Mouse (Mus musculus) retina, embryonic 14.5 days (tissue): ENCODE measurements at regions not wholly inside any gene's neighbourhood (a gene's known extent, or its start where the extent isn't known, plus 50 kb on each side); places are given as distances from the start of the nearest gene placed in this dataset.

Experiments used
- DNase-seq: peaks from one replicate; pipeline ENCODE4 v3.0.0-alpha.2; 2015; ENCODE audit warnings: low spot score

DNA sequence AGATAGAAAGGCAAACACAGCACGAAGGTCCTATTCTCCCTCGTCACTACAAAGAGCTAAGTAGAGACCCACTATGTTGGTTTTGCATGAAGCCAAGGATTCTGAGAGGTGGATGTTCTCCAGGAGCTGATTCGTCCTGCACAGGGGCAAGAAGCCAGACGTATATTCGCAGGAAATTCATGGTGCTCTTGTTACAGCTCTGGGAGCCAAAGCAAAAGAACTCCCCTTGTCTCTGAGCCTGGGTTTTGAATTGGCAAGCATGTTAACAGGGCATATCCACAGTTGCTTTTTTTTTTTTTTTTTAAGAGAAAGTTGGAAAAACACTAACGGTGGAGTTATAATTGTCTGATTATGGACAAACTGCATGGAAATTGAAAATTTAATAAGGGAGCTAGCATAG lies 191.7 kb upstream of the Prickle1 start:
- DNase-seq: no peak

DNA sequence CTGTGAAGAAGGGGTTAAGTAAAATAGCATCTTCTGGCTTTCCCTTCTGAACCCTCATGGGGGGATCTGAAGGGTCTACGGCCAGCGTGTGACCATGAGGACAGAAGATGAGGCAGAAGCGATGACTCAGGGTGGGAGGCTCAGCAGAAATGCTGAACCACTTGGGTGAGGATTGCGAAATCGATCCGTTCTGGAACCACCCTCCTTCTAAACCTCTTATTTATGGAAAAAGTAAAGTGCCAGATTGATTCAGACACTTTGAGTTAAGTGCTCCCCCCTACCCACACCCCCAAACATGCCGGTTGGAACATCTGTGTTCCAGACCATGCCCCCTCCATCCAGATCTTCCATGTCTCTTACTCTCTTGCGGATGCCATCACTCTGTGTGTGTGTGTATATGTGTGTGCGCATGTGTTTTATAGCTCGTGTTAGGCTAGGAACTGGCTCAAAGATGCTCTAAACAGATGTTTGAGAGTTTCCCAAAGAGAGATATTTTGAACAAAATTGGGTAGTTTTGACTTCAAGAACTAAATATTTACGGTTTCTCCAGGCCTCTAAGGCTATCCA lies 190.2 kb upstream of the Prickle1 start:
- no peak for DNase-seq

DNA sequence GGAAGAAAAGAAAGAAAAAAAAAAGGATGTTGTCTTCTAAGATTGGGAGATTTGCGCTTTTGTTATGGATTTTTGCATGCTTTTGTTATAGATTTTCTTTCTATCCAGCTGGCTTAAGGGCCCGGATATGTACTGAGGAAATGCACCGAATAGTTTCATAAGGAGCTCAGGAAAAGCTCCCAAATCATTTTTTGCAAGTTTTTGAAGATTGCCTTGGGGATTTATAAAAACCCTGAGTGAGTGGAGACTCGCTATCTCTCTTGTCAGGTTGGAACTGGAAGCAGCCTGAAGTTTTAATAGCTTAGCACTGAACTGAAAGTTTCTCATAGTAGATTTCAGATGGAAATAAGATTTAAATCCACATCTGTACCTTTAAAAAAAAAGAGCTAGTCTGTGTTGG lies 188.0 kb upstream of the Prickle1 start:
- DNase-seq: no peak

DNA sequence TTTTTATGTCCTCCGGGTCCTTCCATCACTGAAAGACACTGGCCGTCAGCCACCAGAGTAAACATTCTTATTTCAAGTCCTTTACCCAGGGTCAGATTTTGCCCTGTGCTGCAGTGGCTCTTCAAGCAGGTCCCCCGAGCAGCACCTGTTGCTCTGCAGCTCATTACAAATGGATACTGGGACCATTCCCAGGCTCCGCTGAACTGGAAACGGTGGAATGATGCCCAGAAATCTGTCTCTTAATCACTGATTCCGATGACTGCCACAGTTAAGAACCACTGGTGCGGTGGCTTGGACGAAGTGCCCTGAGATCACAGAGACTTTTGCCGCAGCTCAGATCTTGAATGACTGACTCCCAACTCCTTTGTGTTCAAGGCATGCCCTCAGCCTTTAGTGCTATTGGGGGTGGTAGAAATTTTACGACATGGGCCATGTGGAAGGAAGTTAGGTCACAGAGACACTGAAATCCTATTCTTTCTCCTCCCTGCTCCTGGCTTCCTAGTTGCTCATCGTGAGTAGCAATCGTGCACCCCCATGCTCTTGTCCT lies 179.6 kb upstream of the Prickle1 start:
- DNase-seq: peak; percentile 7

DNA sequence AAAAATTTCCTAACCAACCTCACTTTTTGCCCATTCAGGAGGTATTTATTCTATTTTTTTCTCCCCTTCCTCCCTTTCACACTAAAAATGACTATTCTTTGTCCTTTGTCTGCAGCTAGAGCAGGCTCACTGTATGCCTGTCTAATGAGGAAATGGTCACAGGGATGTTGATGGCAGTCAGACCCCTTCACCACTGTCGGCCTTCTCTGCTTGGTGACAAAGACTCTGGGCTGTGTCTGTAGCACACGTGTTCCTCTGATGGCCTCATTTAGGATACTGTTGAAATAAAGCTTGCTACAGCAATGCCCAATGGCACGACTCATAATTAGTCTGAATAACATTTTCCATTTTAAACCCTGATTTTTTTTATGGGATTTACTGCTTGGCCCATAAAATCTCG lies 178.6 kb upstream of the Prickle1 start:
- no peak for DNase-seq

DNA sequence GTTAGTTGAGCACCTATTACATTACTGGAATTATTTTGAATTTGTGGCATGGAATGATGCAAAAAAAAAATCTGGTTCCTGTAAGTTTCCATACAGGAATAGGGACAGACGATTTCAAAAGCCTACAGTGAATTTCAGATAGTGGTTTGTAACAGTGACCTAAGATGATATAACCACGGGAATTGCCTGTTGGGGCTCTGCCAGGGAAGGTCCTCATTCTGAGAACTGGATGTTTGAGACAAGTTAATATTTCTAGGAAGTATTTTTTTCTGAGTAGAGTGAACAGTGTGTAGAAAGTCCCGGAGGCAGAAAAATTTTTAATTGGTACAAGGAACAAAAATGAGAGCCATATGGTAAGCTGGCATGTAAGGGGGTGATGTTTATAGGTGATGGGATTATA lies 171.3 kb upstream of the Prickle1 start:
- DNase-seq: no peak

DNA sequence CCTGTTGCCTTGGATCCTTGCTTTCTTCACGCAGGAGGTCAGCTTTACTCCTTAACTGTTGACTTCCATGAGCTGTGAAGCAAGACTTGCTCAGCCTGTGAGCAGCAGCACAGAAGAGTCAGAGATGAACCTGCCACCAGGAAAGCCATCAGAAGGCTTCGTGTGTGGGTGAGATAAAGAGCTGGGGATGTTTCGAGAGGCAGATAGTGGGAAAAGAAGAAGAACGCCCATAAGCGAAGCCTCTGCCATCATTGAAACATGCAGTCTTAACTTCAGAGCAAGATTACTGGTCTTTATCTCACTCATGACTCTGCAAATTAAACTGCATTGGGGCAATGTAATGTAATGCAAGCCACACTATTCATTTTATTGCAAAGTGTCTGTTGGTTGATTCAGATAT lies 167.4 kb upstream of the Prickle1 start:
- no peak for DNase-seq

DNA sequence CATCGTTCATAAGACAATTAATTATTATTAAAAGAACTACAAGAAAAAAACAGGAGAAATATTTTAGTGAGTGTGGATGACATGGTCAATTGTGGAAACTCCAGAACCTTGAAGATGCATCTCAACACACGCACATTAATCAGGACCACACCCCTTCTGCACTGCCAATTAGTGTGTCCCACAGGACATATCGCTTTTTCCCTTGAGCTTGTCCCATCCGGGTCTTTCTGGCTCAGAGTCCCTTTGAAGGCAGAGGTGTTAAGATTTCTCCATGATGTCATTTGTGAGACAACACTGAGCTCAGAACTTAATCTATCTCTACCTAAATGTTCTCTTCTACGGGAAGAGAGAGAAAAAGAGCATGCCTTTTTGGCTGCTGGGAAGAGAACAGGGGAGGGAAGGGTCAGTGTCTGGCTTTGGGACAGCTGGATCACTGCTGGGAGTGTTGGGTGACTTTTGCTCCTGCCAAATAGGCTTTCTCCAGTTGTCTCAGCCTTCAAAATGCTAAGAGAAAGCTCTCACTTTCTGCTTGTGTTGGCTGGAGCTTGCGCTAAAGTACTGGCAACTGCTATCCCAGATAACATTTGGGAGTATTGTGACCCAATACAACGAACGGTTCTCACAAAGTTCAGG lies 162.6 kb upstream of the Prickle1 start:
- DNase-seq: no peak

DNA sequence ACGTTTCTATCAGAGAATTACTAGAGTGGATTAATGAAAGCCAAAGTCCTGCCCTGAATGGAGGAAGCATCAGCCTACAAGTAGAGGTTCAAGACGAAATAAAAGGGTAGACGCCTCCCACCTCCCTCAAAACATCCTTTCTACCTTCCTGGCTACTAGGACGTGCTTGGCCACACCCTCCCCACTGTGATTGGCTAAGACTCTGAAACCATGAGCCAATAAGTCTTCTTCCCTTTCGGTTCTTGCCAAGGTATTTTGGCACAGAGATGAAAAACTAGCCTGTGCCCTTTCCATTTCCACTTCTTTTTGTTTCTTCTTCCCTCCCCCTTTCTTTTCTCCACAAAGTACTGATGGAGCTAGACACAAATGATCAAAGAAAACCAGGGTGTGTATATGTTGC lies 160.3 kb upstream of the Prickle1 start:
- DNase-seq: no peak

DNA sequence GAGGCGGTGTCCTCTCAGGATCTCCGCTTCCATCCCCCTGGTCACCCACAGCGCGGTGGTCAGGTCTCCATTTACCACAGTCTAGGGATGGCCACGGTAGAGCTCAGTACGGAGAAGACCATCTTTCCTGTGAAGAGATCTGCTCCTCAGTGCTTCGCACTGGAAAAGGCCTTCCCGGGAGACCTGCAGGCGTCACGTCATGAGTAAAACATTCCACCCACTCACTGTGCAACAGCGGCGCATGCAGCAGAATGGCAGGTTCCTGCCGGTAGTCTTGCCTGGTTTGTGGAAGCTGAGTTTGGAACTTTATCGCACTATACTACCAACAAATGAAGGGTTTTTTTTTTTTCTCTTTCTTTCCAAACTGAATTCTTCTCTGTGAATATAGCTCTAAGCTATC lies 156.1 kb upstream of the Prickle1 start:
- DNase-seq: no peak

DNA sequence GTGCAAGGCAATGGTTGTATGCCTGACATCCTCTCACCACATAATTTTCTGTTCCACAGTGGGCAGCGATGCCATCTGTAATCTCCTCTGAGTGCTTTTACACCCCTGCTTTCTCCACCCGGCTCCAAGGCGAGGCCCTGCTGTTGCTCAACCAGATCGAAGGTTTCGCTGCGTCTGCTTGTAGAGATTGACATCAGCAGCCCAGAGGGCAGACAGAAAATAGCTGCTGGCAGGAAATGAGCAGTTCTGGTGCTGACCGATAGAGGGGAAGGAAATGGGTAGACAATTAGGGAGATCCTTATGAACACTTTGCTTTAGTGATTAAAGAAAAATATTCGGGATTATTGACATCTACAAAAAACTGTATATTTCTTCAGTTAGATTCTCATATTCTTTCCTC lies 155.3 kb upstream of the Prickle1 start:
- DNase-seq: peak; percentile 57

DNA sequence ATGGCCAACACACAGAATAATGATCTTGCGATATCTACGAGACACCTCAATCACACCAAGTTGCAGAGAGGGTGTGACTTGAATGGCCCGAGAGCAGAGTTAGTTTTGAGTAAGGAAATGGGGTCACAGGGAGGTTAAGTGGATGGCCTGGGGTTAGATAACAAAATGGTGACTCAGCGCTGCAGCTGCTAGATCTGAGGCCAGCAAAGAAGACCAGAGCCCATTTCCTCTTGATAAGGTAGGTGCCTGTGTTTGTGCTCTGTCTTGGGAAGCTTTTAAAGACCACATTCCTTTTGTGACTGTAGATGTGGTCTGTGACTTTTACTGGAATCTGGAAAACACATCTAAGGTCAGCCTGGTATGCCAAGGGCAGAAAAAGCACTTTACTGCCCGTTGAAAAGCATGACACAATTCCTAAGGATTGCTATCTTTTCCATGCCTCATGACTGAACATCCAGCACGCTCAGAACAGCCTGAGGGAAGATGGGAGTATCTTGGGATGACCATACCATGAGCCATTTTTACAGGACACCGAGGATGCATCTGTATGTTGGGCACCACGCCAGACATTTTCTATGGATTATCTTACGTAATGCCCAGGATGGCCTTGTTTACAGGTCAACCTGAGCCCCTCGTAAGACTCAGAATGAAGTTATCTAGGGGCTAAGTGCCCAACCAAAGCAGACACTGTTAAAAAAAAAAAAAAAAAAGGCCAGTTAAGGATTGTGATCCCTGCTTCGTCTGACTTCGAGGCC lies 148.7 kb upstream of the Prickle1 start:
- DNase-seq: no peak

DNA sequence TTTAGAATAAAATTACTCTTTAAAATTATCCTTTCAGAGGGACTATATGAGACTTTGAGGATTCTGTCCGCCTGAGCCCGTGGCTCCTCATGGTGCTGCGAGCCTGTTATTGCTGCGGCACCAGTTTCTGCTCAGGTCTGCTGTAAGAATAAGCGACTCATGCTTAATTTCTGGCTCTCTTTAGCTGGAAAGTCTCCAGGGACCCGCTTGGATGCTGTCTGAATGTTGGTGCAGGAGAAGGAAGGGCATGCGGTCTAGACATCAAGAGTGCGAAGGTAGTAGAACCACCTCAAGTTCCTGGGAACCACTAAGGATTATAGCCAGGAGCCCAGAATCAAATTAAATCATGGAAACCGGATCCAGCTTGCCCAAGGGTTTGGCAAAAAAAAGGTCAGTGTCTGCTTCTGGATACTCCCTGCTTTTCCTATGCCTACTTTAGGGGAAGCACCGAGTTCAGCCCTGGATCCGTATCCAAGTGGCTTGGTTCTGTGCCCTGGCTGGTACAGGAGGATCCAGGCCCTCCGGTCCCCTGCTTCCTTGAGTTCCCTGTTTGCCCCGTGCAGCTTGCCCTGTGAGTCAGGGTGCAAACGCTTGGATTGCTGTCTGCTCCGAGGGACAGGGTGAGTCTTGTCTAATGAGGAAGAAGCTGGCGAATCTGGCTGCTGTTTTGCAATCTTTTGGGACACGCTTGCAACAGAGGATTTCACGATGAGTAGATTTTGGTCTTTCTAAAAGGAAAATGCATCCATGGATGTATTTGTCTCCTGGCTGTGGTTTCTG lies 138.2 kb upstream of the Prickle1 start:
- no peak for DNase-seq

DNA sequence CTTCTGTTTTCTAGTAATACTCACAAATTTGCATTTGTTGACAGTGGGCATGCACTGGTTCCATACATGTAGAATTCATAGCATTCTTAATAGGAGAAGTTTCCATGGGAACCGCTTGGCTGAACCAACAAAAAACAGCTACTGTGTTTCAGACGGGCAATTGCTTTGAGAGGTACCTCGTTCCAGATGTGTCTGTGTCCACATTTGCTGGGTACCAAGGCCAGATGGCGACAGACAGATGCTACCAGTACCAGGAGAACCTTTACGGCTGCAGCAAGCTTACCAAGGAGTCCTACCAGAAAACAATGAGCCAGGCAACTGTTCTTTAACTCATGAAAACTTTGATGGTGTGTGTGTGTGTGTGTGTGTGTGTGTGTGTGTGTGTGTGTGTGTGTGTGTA lies 137.1 kb upstream of the Prickle1 start:
- DNase-seq: no peak

DNA sequence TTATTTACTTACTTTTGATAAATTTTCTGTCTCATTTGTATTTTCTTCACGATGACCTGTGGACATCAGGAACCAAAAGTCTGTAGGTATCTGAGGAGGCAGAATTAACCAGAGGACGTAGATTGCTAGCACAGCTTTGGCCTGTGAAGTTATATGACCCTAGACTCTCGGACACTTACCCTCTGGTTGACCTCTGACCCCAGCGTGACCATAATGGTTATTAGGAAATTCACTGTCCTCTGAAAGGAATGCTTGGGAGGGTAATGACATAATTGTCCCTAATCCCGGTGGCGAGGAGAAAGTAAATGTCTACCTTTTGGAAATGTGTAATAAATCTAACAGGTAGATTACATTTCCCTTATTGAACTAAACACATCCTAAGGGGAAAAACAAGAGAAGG lies 135.5 kb upstream of the Prickle1 start:
- DNase-seq: no peak

DNA sequence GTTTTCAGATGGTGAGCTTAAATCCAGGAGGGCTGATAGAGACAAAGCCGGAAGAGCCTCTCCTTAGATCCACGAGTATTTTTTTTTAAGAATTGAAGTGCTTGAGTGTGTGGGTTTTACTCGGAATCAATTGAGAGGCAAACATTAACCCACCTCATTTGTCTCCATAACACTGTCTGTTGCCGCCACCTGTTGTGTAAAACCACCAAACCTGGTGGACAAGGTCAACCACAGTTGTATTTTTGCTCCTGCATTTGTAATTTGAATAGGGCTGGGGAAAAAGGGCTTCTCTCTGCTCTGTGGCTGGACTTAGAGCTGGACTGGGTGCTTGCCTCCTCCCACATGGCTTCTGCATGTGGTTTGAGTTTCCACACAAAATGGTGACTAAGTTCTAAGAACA lies 119.8 kb upstream of the Prickle1 start:
- no peak for DNase-seq

DNA sequence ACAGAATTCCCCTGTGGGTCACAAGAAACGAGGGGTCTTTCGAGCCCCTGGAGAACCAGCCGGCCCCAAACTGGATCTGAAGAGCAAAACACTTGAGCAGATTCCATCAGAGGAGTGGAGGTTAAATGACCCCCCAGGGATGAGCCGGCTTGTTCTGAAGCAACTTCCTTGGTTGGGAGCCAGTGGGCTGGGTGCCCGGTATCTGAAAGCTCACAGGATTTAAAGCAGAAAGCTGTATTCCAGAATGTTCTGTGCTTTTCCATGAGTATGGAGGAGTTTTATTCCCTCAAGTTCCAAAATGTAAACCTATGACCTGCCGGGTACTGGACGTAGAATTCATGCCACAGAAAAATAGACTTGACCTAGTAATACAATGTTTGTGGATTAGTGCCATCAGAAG lies 117.7 kb upstream of the Prickle1 start:
- DNase-seq: no peak

DNA sequence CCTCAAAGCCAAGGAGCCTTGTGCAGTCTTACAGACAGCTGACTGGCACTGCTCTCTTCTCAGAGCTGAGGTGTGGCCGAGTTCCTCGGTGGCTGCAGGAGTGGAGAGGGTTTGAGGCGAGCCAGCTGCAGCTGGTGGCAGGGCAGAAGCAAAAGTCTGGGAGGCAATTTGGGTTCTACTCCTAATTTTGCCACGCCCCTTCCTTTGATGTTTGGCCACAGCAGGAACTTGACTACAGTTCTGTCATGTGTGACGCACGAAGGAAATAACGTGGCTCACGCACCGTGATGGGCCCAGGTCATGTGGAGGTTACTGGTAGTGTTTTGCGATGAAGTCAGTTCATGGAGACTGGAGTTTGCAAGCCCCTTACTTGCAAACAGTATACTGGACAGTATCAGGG lies 116.9 kb upstream of the Prickle1 start:
- DNase-seq: no peak

DNA sequence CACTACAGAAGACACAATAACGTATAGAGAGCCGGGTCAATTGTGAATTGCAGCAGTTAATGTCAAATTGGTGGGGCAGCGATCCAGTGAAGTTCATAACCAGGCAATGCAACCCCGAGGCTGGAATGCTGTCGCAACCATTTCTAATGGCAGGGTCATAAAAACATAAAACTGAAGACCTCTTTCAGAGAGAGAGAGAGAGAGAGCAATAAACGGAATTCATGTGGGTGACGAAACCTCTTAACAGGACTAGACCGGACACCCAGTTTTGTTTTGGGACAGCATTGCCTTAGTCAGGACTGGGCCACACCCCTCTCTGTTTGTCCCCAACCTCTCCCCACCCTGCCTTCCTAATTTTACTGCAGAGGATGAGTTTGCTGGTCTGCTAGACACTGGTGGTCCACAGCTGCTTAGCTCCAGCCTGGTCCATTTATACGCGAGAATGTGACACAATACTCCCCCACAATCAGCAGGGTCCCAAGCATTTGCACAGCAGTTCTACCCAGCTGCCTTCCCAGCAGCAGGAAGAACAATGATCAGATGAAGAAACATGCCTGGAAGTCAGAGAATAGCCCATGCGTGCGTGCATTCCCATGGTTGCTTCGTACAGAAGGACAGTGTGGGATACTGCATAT lies 115.6 kb upstream of the Prickle1 start:
- no peak for DNase-seq

DNA sequence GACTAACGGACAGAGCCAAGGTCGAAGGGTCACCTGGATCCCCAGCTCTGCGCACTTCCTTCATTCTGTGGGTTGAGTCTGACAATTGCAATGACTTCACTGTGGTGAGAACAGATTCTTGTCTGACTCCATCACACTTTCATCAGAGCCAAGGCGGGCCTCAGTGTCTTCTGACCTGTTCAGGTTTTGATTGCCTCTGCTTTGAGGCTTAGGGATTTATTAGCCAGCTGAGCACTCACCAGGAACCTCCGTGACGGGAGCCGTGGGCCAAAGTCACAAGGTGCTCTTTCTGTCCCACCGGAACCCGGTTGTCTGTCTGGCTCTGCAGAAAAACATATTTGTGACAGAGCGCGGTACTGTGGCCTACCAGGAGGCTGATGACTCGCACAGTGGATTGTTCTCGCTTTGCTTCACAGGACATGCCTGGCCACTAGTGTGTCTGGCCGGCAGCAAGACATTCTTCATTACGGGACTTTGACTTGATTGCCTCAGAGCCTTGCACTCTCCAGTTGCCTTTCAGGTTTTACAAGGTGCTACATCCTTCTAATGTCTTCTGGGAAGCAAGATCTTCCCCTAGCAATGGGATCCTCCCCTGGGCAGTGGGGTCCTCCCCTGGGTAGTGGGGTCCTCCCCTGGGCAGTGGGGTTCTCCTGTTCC lies 114.9 kb upstream of the Prickle1 start:
- DNase-seq: no peak

DNA sequence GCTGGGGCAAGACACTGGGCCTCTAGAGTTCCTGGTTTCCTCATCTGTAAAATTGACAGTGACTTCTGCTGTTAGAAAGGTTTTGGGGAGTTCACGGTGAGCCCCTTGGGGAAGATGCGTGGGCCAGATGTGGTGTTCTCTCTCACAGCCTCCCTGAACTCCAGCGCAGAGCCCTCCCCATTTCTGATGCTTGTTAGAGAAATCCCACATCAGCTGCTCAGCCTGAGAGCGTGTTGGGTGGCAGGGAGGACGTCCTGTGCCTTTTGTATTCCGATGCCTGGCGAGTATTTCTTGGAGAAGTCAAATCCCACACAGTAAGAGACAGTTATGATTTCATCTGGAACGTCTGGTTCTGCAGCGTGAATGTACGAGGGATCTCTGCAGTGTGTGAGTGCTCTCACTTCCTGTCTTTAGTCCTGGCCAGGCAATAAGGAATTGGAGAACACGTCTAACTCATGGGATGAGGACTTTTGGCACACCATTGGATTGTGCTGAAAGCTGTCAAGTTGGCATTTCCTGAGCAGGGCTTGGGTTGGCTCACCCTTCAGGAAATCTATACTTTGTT lies 110.8 kb upstream of the Prickle1 start:
- no peak for DNase-seq
